Mouse (Mus musculus) brain, adult 2 months (tissue): ENCODE measurements around the gene Galnt18.

Experiments
- DNase-seq: peaks from one replicate; pipeline ENCODE4 v3.0.0; 2011; ENCODE audit warnings: low read depth, low spot score

Galnt18 gene

DNA sequence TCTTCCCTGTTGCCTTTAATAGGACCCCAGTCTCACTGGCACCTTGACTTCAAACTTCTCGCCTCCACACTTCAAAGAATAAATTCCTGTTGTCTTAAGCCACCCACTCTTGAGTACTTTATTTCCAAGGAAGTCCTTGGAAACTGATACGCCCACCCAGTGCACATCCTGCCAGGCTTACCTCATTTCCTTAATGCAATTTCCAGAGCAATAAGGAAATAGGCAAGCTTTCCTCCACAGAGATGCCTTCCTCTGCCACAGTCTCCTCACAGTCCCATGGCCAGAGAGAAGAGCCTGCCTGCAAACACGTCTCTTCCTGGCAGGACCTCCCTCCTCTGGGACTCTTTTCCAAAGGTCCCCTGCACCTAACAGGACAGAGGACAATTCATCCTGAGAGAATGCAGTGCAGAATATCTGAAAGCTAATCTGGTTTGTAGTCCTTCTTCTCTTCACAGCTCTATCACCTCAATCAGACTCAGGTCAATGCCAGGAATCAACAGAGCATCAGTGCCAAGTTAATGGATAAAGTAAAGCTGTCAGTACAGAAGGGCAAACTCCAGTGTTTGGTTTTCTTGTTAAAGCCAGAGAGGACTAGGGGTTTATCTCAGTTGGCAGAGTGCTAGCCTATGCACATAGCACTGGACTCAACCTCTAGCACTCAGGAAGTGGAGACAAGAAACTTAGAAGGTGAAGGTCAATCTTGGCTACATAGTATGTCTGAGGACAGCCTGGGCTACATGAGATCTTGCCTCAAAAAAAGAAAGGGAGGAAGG is 65.8 kb downstream of the Galnt18 start:
- peak; percentile 45 for DNase-seq

DNA sequence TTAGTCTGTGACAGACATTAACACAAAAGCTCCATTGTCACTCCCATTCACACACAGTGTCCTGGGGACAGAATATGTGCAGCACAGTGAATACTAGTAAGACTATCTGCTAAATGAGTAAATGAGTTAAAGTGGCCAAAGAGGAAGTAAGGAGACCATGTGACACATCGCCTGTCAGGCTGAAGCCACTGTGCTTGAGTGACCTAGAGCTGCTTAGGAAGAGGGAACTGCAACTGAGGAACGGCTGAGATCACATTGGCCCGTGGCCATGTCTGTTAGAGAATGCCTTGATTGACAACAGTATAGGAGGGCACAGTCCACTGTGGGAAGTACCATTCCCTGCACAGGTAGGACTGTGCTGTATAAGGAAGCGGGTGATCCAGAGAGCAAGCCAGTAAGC is 67.0 kb downstream of the Galnt18 start:
- DNase-seq, result no peak

DNA sequence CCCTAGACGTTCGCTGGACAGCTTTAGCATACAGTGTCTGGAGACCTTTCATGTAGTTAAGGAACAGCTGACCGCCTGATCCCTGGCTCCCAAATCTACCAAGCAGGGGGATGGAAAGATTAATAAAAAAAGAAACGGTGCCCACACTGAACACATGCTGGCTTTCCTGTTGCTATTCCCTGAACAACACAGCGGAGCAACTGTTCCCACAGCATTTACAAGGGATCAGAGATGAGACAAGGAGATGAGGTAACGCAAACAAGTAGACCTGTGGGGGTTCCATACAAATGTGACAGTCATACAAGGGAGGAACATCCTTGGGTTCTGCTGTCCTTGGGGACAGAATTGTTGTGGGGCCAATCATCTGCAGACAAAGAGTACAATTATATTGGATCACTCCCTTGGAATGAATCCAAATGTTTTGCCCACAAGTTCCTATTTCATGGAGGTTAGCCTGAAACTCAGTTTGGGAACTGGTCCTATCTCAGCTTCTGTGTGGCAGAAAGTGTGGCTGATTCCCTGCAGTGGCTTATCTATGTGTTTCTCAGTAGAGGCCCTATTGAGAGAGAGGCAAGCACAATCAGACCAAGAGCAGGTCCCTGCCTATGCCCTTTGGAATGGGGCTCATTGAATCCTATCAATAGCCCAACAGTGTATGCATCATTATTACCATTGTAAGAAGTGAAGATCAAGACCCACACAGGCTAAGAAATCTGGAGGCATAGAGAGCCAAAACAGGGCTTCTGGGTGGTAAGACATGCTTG is 68.5 kb downstream of the Galnt18 start:
- no peak for DNase-seq

DNA sequence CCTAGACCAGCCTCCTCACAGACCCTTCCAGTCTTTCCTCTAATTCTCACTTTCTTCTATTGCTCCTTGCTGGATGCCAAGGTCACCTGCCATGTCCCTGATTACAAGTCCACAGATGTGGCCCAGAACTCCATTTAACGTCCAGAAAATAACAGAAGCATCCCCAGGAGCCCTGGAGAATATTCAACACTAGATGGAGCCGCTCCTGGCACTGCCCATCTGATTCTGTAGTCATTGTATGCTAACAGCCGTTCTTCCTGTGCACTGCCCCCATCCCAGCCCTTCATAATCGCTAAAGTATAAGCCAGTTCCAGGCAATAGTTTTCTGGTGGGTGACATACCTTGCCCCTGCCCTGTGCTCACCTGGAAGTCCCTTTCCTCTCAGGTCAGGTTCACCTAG is 69.5 kb downstream of the Galnt18 start:
- peak; percentile 52 for DNase-seq

DNA sequence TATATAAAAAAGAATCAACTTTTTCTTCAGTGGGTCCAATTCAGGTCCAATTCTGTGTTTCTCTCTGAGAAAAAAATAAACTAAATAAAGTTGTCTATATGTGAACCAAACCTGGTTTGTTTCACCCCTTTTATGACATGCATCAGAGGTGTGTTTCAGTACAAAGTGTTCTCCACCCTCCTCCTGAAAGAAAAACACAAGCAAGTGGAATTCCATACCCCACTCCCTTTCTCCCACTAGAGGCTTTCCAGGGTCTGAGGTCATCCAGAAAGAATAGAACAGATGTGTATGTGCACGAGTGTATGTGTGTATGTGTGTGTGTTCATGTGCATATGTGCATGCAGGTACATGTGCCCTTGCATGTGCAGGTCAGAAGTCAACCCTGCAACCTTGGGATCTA is 71.2 kb downstream of the Galnt18 start:
- no peak for DNase-seq

DNA sequence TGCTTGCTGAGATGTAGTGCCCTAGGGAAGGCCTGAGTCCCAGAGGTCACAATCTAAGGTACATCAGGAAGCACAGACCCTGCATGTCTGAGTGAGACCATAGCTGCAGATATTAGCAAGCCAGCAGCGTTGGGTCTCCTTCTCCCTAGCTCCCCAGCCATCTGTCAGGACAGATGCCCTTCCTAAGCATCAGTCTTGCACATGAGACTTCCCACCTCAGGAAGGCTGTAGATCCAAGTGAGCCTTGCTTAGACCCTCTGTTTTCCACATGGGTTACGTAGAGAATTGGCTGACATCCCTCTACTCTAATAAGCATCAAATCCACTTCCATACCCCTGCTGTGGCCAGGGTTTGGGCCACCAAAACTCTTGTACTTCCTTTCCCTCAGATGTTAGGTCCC is 76.8 kb downstream of the Galnt18 start:
- no peak for DNase-seq

DNA sequence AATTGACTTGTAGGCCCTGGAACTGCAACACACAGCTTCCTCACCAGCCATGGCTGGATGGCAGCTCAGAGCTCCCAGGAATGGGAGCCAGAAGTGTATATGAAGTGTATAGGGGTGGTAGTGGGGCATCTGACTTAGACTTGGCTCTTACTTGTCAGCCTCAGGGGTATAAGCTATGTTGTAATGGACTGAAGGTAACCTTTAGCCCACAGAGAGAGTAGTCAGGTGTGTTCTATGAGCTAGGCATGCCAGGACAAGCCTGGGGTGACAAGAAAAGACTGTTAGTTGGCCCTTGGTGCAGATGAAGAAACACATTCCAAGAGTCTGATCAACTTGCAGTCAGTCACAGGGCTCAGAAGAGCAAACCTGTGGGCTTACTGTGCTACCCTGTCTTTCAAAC is 78.0 kb downstream of the Galnt18 start:
- no peak for DNase-seq

DNA sequence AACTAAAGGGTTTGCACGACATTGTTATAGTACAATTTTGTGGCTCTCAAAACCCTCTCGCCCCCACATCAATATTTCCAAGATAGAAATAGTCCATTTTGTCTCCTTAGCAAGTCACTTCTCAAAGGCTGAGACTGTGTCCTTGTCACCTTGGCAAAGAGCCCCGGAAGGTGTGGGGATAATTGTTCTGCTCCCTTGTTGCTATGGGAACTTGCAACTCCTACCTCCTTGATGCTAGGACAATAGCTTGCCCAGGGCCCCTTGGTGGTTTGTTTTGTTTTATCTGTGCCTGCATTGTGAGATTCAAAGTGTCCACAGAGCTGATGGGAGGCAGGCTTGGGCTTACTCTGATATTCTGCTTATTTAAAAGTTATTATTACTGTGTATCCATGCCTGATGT is 80.3 kb downstream of the Galnt18 start:
- peak; percentile 69 for DNase-seq

DNA sequence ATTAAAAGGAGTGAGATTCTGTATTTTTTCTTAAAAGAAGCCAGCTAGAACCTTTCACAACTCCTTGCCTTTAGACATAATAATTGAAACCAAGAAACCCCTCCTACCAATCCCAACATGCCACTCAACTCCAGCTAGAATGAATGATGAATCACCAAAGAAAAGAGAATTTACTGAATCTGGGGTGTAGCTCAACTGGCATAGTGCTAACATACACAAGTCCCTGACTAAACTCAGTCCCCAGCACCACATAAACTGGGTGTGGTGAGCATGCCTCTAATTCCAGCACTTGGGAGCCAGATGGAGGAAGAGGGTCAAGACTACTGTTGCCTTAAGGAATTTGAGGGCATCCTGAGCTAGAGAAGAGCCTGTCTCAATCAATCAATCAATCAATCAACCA is 83.6 kb downstream of the Galnt18 start:
- DNase-seq, result no peak

DNA sequence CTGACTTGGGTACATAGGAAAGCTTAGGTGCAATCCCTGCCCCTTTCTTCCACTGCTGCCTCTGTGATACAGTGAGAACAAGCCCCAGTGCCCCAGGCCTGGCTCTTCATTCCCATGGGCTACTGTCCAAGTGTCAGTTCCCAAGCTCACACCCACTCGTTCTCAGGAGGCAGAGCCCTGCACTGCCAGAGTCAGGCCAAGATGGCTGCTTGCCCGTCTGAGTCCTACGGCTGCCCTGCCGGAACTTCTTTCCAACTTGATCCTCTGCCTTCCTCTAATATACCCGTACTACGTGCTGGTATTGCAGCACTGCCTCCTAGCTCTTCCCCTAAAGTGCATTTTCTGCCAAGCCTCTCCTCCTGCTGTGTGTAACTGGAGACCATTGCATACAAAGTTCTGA is 85.5 kb downstream of the Galnt18 start:
- DNase-seq, result peak; percentile 84

DNA sequence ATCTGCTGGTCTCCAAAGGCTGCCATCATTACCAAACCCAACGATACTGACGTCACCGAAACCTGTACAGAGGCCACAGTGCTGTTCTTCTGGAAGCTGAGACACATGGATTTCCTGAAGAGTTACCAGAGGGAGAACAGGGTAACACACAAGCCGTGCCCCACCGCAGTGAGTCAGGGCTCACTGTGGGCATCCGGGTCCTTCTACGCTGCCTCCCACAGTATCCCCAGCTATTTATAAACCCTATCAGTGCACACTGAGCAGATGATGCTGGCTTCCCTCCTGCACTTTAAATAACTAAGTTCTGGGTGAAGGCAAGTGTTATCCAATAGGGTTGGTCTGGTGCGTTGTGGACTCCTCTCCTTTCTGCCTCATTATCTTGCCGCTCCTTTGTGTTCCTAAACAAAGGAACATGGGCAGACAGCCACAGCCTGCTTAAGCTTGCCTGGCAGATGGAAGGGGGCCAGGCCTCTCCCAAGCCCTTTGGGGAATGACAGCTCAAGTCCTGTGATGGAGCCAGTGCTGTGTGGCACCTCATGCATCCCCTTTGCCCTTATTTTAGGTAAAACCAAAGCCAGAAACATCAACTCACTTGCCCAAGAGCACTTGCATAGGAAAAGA is 87.0 kb downstream of the Galnt18 start:
- DNase-seq, result peak; percentile 87

DNA sequence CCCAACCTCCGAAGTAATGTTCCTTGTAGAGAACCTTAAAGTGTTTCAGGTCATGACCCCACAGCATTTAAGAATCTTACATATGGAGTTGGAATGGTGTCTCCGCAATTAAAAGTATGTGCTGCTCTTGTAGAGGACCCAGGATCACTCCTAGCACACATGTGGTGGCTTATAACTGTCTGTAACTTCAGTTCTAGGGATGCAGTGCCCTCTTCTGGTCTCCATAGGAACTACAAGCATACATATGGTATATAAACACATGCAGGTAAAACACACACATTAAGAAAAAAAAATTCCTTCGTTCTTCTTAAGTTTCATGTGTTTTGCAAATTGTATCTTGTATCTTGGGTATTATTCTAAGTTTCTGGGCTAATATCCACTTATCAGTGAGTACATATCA is 99.7 kb downstream of the Galnt18 start:
- DNase-seq, result no peak

DNA sequence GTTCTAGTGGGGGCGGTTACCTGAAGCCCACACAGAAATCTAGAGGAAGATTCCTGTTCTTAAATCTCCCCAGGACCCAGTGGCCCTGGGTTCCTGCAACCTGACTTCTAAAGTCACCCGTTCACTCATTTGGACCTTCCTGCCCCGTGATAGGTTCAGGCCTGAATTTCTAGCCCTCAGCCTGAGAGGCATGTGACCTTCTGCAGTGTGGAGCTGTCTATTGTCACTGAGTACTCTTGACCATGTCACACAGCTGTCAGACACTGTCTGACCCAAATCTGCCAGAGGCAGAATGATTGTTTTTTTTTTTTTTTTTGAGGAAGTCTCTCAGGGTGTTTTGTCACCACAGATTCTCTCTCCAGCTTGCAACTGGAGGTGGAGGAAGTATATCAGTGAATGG is 103.3 kb downstream of the Galnt18 start:
- DNase-seq, result no peak

DNA sequence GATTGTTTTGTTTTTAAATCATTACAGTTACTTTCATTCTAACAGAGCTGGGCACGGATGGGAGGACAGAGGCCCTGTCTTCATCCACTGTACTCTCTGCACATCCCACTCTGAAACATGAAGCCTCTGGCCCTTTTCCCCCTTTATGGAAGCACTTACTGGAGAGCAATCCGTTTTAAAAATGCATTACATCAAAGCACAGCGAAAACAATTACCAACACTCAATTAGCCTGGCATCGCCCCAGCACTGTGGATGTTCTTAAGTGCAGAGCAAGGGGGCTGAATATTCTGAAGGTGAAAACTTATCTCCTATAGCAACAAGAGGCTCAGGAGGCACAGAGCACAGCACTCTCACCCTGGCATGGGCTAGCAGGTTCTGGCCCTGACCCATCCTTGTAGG is 107.3 kb downstream of the Galnt18 start:
- peak; percentile 55 for DNase-seq

DNA sequence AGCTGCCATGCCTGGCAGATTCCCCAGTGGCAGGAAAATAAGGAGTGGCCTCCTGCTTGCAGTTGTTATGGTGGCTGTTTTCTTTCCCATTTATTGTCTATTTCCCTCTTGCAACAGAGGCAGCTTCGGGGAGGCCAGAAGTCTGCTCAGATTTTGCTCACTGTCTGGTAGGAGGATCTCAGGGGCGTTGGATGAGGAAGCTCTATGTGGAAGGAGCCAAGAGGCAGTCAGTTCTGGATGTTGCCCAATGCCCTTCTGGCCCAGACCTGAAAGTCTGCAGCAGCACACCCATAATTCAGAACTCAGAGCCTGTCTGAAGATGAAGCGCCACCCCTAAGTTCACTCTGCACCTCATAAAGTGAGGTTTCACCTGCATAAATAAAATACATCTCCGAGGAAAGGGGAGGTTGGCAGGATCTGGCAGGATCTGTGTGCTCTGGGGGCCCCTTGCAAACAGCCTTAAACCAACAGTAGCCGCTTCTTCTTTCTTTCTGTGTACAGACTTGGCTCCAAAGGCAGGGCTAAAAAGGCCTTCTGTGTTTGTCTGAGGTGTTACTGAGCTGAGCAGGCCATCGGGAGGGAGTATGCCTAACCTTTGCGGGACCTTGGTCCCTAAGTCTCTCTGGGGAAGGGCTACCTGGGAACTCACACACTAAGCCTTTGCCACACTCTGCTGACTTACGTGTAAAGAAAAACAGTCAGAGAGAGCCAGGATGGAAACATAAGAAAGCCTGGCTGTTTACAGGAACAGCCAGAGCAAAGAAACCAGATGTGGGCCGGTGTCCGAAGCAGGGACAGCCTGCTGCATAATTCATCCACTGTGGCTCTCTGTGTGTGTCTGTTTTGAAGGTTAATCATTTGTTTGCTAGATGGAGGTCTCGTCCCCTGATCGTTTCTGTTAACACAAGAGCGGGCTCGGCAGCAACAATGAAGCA is 116.4 kb downstream of the Galnt18 start:
- peak; percentile 83 for DNase-seq

DNA sequence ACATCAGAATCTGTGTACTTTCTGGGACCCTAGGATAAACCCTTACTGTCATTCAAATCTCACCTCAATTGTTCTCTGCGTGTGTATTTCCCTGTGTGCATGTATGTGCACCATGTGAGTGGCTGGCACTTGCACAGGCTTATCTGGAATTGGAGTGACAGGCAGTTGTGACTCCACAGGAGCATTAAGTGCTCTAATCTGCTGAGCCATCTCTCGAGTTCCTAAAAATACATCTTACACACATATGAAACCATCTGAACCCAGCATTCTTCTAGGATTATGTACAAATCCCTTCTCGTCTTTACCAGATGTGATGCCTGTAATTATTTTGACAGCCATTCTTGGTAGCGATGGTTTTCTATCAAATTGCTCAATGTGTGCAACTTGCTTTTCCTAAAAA is 121.2 kb downstream of the Galnt18 start:
- no peak for DNase-seq

DNA sequence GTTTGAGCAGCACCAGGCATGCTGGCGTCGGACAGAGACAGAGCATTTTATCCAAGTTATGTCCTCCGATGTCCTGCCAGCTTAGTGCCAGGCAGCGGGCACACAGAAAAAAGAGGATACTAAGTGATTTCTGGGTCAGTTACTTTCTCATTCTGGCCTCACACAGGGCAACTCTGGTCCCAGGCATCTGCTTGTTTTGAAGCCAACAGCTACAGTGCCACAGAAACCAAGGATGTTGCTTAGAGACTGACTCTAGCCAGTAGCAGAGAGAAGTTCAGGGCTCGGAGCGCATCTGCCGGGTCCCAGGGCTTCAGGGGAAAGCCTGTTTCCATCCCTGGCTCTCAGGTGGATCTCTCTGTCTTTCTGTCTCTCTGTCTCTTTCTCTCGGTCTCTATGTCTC is 124.8 kb downstream of the Galnt18 start:
- peak; percentile 38 for DNase-seq

DNA sequence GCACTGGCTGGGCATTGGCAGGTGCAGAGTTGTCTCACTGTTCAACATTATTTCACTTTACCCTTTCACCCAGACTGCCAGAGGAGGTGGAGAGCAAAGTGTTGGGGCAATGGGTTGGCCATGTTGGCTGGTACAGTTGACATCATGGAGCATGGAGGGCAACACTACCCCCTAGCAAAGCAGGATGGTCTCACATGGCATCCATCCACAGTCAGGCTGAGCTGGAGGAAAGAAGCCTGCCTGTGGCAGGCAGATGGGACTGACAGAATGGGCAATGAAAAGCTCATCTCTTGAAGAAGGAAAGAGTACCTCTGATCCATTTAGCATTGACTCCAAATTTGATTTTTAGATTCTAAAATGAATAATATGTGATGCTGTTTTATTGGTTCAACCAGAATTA is 125.3 kb downstream of the Galnt18 start:
- DNase-seq, result no peak

DNA sequence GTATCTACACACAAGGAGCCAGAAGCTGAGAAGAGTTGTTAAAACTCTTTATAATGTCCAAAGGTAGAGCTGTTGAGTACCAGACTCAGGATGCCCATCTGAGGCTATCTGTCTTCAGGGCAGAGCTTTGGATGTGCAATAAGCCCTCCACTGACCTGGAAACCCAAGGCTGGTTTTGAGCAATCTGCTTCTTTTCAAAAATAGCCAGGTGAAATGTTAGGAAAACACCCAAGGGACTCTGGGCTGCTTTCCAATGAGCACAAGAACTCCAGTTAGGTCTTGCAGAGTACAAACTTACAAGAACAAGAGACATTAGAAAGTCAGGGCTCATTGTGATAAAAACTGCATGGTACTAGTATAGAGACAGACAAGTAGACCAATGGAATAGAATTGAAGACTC is 135.4 kb downstream of the Galnt18 start:
- DNase-seq, result peak; percentile 43

DNA sequence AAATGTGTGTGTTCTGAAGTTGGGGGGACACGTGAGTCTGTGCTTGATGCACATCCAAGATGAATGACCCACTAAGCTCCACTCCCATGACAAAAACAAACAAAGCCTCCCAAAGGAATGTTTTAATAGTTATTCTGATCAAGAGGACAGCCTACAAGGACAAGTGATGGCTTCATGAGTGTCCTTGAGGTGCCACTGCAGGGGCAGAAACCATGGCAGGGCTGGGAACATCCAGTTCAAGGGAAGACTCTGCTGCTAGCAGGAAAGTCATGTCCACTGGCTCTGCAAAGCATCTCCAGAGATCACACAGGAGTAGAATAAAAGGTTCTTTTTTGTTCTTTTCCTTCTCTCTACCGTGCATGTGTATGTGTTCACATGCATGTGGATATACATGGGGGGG is 140.9 kb downstream of the Galnt18 start:
- DNase-seq, result no peak

DNA sequence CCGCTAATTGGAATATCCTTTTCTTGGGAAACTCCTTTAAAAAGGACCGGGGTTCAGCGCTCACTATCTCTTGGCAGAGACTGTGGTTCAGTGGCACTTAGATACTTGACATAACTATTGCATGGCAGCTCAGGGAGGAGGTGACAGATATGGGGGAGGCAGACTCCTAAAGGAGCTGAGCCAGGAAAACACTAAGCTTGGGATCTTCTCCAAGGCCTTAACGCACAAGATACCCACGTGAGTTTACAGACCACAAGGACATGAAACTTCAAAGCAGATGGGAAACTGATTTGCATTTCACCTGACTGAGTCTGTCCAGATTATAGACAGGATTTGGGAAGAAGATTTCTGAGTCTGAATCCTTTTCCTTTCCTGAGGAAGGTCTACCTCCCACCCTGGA is 141.3 kb downstream of the Galnt18 start:
- peak; percentile 76 for DNase-seq
